Mouse (Mus musculus) G1E (cell line): ENCODE measurements around the gene Qrfp. TPM values are rescaled to one million over a fixed set of nuclear protein-coding genes. Genes with fewer than 3 reads are reported as not detected.
A peak's percentile ranks its signal among the peaks of the same experiment; 100 is the strongest.

Experiments
- ATAC-seq: 2 replicates; pipeline ENCODE4 v1.8.0; 2016; ENCODE audit warnings: mild to moderate bottlenecking; ENCODE audit not compliant: insufficient number of reproducible peaks, poor library complexity, low FRiP score, severe bottlenecking; ENCODE audit errors: extremely low read depth
- DNase-seq: peaks from one replicate; pipeline ENCODE4 v3.0.0; 2012; ENCODE audit warnings: low spot score
- H3K27me3 ChIP-seq: 2 replicates; pipeline ENCODE4 v1.6.1; 2012; ENCODE audit warnings: mild to moderate bottlenecking, low read length, inconsistent platforms; ENCODE audit not compliant: insufficient read depth
- H3K36me3 ChIP-seq: replicated peaks from 2 replicates; pipeline ENCODE3; 2012; ENCODE audit warnings: mild to moderate bottlenecking, inconsistent platforms
- H3K4me1 ChIP-seq: 2 replicates; pipeline ENCODE4 v1.6.1; 2012; ENCODE audit warnings: low read depth, low read length, inconsistent platforms, mixed read lengths; ENCODE audit not compliant: insufficient read depth
- H3K4me3 ChIP-seq: 2 replicates; pipeline ENCODE4 v1.5.1; 2012; ENCODE audit warnings: low read depth, mild to moderate bottlenecking, inconsistent platforms, low read length, moderate library complexity, mixed read lengths
- H3K9me3 ChIP-seq: replicated peaks from 2 replicates; pipeline ENCODE4 v1.6.1; 2012; ENCODE audit warnings: inconsistent platforms
- CTCF ChIP-seq: IDR thresholded peaks from 2 replicates; pipeline ENCODE4 v1.5.1; 2012; ENCODE audit warnings: low read depth, low read length, inconsistent platforms, mixed read lengths
- GATA1 ChIP-seq: IDR thresholded peaks from 2 replicates; pipeline ENCODE4 v1.6.1; 2012; ENCODE audit warnings: borderline replicate concordance, low read length, inconsistent platforms, mixed read lengths
- GATA2 ChIP-seq: IDR thresholded peaks from 2 replicates; pipeline ENCODE4 v1.6.1; 2012; ENCODE audit warnings: low read depth, low read length, inconsistent platforms, borderline replicate concordance
- POLR2AphosphoS5 ChIP-seq: IDR thresholded peaks from 2 replicates; pipeline ENCODE4 v1.6.1; 2012; ENCODE audit warnings: low read depth, low read length, inconsistent platforms; ENCODE audit not compliant: insufficient replicate concordance
- TAL1 ChIP-seq: conservative IDR thresholded peaks from 2 replicates; pipeline ENCODE4 v1.6.1; 2012; ENCODE audit warnings: low read depth, low read length, inconsistent platforms, mixed read lengths
- polyA plus RNA-seq: library from polyadenylated mRNA; stranded (reverse); fragments of >175 nt; gene quantifications from 2 replicates; pipeline ENCODE4 v1.2.3, GENCODE M21; 2012
- total RNA-seq, 2 experiments: library from RNA; stranded (forward) in 1 of 2; stranded (reverse) in 1 of 2; fragments of 200-1000 nt in 1 of 2; fragments of >200 nt in 1 of 2; fragmentation: Nextera tagmentation in 1 of 2; gene quantifications; 2 replicates each; pipeline ENCODE4 v1.2.3; 2014 to 2017

Gene Qrfp
- total and polyA plus RNA-seq, 3 experiments: 0.11 TPM; not detected in 2

DNA sequence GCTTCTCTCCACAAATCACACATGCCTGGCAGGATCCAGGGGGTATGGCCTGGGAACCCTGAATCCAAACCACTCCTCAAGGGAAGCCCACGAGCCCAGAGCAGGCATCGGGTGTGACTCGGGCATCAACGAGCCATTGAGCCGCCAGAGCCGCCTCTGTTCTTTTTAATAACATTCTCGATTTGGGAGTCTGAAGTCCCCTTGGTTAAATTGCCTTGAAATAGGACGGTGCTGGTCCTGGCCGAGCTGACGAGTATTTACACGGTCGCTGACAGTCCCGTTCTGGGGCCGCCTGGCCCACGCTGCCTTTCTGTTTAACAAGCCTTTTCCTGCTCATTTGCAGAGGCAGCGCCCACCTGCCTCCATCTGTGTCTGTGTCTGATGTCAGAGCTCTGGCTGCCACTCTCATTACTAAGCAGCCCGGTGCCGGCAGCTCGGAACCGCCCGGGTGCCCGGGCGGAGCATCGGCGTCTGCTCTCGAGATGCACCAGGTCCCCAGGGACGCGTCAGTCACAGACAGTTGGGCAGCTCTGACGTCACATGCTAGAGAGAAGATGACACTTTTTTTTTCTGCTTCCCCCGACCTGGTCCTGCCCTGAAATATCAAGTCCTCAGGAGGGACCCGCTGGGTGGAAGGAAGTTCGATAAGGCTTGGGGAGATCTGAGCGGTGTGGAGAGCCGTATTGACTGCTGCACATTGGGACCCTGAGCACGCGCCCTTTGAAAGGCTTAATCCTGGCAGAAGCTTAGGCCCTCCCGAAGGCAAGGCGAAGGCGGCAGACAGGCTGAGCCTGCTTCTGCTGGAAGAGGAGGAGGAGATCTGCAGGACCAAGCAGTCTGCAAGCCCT lies 12.4 kb upstream of the Qrfp start:
- DNase-seq: no peak
- TF ChIP-seq GATA2 (no peak), CTCF (no peak)
- ATAC-seq: no peak
- Histone ChIP-seq H3K4me3 (no peak overlapping the region), H3K27me3 (peaks cover 41% of the 10 kb centered on the region), H3K36me3 (no peaks in the 10 kb centered on the region), H3K9me3 (no peaks in the 10 kb centered on the region), H3K4me1 (no peaks in the 10 kb centered on the region)

DNA sequence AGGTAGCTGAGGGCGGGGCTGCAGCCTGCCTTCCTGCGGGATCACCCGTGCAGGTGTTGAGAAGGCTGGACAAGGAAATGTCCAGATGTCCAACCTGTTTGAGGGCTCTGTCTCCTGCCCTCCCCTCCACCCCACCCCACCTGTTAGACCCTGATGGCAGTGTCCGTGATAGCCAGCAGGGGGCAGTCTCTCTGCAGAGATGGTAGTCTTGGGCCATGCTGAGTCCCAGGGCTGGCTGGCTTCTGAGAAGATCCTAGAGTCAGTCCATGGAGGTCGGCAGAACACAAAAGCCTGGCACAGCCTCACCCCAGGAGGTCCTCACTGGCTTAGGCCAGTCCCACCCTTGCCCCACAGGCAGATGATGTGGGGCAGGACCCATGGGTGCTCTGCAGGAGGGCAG lies 5.0 kb upstream of the Qrfp start:
- TF ChIP-seq CTCF: peak; percentile 43; the same call in 1 of the 2 replicates
- no peak for TF ChIP-seq GATA1
- peak; percentile 19 for DNase-seq
- ATAC-seq: no peak
- no peaks in the 10 kb centered on the region for H3K36me3 ChIP-seq
- no peak overlapping the region for H3K4me3 ChIP-seq
- H3K4me1 ChIP-seq: no peaks in the 10 kb centered on the region
- H3K27me3 ChIP-seq: peaks cover 60% of the 10 kb centered on the region
- H3K9me3 ChIP-seq: no peaks in the 10 kb centered on the region

DNA sequence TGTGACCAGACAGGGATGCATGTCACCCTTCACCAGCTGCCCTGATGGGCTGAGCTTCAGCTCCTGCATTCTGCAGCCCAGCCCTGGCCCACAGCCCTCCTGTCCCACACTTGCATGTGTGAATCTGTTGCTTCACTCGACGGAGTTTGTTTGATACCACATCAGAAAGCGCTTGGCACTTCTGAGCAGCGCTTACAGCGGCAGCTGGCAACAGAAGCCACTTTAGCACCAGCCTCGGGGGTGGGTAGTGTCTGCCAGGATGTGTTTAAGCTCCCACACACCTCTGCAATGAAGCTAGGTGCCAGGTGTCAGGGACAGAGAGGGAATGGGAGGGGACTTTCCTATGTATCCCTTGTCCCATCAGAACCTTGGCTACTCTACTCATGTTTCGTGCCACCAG lies 4.3 kb upstream of the Qrfp start:
- no peaks in the 10 kb centered on the region for H3K4me1 ChIP-seq
- no peaks in the 10 kb centered on the region for H3K36me3 ChIP-seq
- DNase-seq: no peak
- no peak for ATAC-seq
- no peak overlapping the region for H3K4me3 ChIP-seq
- H3K9me3 ChIP-seq: no peaks in the 10 kb centered on the region
- H3K27me3 ChIP-seq: peaks cover 59% of the 10 kb centered on the region
- TF ChIP-seq POLR2AphosphoS5 (no peak), CTCF (no peak), GATA2 (no peak), TAL1 (no peak), GATA1 (no peak)

DNA sequence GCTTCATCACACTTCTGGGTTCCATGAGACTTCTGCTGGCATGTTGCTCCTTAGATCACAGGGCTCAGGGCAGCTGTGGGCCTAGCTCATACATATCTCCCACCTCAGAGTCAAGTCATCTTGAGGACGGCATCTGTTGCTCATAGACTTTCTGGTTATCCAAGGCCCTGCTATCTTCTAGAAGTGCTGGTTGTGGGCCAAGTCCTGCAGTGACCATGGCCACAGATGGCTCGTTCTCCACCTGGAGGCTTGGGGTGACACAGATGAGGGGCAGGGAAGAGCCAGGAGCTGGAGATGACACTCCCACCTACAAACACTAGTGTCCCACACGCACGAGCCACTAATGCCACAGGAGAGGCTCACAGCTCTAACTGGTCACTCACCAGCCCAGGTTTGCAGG lies 3.3 kb upstream of the Qrfp start:
- no peaks in the 10 kb centered on the region for H3K36me3 ChIP-seq
- no peaks in the 10 kb centered on the region for H3K9me3 ChIP-seq
- DNase-seq (no peak), ATAC-seq (no peak)
- H3K4me3 ChIP-seq: no peak overlapping the region
- H3K27me3 ChIP-seq: peaks cover 57% of the 10 kb centered on the region
- H3K4me1 ChIP-seq: no peaks in the 10 kb centered on the region
- TF ChIP-seq CTCF (no peak), TAL1 (no peak), GATA1 (no peak), GATA2 (no peak), POLR2AphosphoS5 (no peak)

DNA sequence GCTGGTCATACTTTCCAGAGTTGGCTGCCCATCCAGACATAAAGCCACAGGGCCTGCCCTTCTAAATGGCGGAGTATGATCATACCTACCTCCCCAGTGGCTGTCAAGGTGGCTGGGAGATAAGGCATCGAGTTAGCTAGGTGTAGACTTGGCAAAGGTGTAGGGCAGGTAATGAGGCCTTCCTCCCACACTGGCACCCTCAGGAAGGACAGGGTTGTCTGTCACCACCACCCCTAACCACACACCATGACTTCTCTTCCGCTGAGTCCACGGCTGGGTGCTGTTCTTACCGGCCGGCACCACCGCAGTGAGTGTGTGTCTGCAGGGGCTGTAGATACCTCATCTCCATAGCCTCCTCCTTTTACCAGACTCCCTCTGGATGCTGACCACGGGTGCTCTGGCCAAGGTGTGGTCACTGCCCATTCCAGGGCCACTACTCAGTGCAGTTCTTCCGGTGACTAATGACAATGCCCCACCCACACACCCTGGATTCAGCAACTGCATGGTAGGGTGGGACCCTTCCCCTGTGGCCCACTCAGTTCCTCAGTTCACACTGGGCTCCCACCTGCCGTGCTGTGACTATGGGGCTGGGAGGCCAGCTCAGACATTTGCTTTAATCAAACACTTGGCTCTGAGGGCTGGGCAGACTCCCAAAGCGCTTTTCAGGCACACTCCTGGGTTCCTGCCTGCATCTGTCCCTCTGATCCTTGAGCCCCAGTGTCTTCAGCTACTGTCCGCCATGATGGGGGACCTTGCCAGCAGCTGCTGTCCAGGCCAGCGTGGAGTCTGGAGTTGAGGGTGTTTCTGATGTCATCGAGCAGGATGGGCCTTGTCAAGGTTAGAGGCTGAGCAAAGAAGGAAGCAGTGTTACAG lies 942 bp upstream of the Qrfp start:
- DNase-seq: no peak
- Histone ChIP-seq H3K27me3 (peaks cover 50% of the 10 kb centered on the region), H3K9me3 (no peaks in the 10 kb centered on the region), H3K36me3 (no peaks in the 10 kb centered on the region), H3K4me3 (no peak overlapping the region), H3K4me1 (no peaks in the 10 kb centered on the region)
- no peak for ATAC-seq
- TF ChIP-seq CTCF: no peak
- TF ChIP-seq GATA1: no peak
- TF ChIP-seq TAL1: no peak
- no peak for TF ChIP-seq GATA2
- no peak for TF ChIP-seq POLR2AphosphoS5

DNA sequence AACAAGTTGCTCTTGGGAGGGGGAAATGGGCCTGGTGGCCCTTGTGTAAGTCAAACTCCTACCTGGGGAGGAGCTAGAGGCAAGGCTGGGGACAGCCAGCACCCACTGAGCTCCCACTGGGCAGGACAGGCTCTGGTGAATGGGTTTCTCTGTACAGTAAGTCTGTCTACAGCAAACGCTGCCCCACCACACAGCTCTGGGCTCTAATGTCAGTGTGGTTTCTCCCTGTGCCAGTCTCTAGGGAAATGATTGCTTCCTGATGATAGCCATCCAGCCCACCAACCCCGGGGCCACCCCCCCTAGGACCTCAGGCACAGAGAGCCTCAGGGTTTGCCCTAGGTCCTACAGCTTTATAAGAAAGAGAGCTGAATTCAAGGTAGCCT lies 1.0 kb downstream of the Qrfp start:
- DNase-seq (no peak), ATAC-seq (no peak)
- Histone ChIP-seq H3K4me1 (no peaks in the 10 kb centered on the region), H3K36me3 (peaks cover 5% of the 10 kb centered on the region), H3K9me3 (no peaks in the 10 kb centered on the region), H3K27me3 (peaks cover 42% of the 10 kb centered on the region), H3K4me3 (no peak overlapping the region)
- no peak for TF ChIP-seq POLR2AphosphoS5
- TF ChIP-seq GATA1: no peak
